Mouse (Mus musculus) liver, adult 2 months (tissue): ENCODE measurements around the gene Phc1. TPM values are rescaled to one million over a fixed set of nuclear protein-coding genes. Genes with fewer than 3 reads are reported as not detected.

Experiments used
- DNase-seq: peaks from one replicate; pipeline ENCODE4 v3.0.0-alpha.2; 2011; ENCODE audit warnings: low read depth, low spot score; ENCODE audit errors: extremely low read depth
- H3K27ac ChIP-seq: fragments of 200-500 bp; replicated peaks from 2 replicates; pipeline ENCODE4 v1.5.1; 2012; ENCODE audit warnings: low read depth, mild to moderate bottlenecking, control low read depth, inconsistent platforms, low read length; ENCODE audit not compliant: insufficient read depth
- H3K27me3 ChIP-seq: fragments of 200-500 bp; 2 replicates; pipeline ENCODE4 v1.6.1; 2012; ENCODE audit warnings: mild to moderate bottlenecking, moderate library complexity, low read length, inconsistent platforms; ENCODE audit not compliant: control insufficient read depth, insufficient read depth
- H3K36me3 ChIP-seq: fragments of 200-500 bp; 2 replicates; pipeline ENCODE4 v1.6.1; 2012; ENCODE audit warnings: low read length, inconsistent platforms; ENCODE audit not compliant: control insufficient read depth, insufficient read depth
- H3K4me1 ChIP-seq: fragments of 200-500 bp; 2 replicates; pipeline ENCODE4 v1.6.1; 2011; ENCODE audit warnings: low read length; ENCODE audit not compliant: control insufficient read depth, insufficient read depth
- H3K4me3 ChIP-seq: fragments of 200-500 bp; 2 replicates; pipeline ENCODE4 v1.5.1; 2011; ENCODE audit warnings: low read depth, mild to moderate bottlenecking, control low read depth, low read length, moderate library complexity; ENCODE audit not compliant: insufficient read depth
- H3K79me2 ChIP-seq: fragments of 200-500 bp; 2 replicates; pipeline ENCODE4 v1.6.1; 2012; ENCODE audit warnings: inconsistent platforms, mild to moderate bottlenecking, low read length, moderate library complexity; ENCODE audit not compliant: control insufficient read depth, insufficient read depth
- H3K9ac ChIP-seq: fragments of 200-500 bp; 2 replicates; pipeline ENCODE4 v1.6.1; 2012; ENCODE audit warnings: low read depth, mild to moderate bottlenecking, control low read depth, inconsistent platforms, low read length
- CTCF ChIP-seq: fragments of 200-500 bp; IDR thresholded peaks from 2 replicates; pipeline ENCODE4 v1.5.1; 2011; ENCODE audit warnings: low read depth, low read length, control low read depth
- POLR2A ChIP-seq: fragments of 200-500 bp; IDR thresholded peaks from 2 replicates; pipeline ENCODE4 v1.6.1; 2011; ENCODE audit warnings: low read length, control low read depth; ENCODE audit not compliant: insufficient read depth; ENCODE audit errors: extremely low read depth
- WGBS: fragments of 180-500 bp; shearing (Covaris S2); methylation state at CpG from one replicate; pipeline ENCODE4 v1.1.7; 2018; 5-methylcytosine and 5-hydroxymethylcytosine counted together
- polyA plus RNA-seq: library from polyadenylated mRNA; depleted of rRNA; stranded (reverse); fragments of >200 nt; gene quantifications from 2 replicates; pipeline ENCODE4 v1.2.3, GENCODE M21; 2012
- total RNA-seq: library from RNA; depleted of rRNA; stranded (reverse); fragments of >200 nt; gene quantifications from 2 replicates; pipeline ENCODE4 v1.2.3, GENCODE M21; 2014

Phc1 gene
- total and polyA plus RNA-seq, 2 experiments, result 0.74 to 2.7 TPM

GRCm38 (mm10) chr6:122309446-122309960 lies 30.9 kb downstream of the Phc1 start:
- Histone ChIP-seq H3K27me3 (no peaks in the 10 kb centered on the region), H3K27ac (no peak overlapping the region; the same call in 1 of the 2 replicates), H3K4me1 (peaks cover 8% of the 10 kb centered on the region; the same call in 1 of the 2 replicates), H3K4me3 (peak overlapping the region; percentile 71), H3K9ac (peak overlapping the region; percentile 73), H3K79me2 (peaks cover 6% of the 10 kb centered on the region; the same call in 1 of the 2 replicates), H3K36me3 (peaks cover 21% of the 10 kb centered on the region)
- WGBS, result under 1% methylated on average over 11 of the region's 11 CpGs
- no peak for TF ChIP-seq CTCF
- TF ChIP-seq POLR2A, result no peak
- DNase-seq, result peak; percentile 23

- TF ChIP-seq CTCF, result peak; percentile 89
- TF ChIP-seq POLR2A, result peak; percentile 60; the same call in 1 of the 2 replicates
- Histone ChIP-seq H3K9ac (peak within 1 kb of the TSS; percentile 73), H3K4me3 (peak within 1 kb of the TSS; percentile 71), H3K27ac (peak within 1 kb of the TSS; percentile 40), H3K79me2 (peaks cover 6% of the 10 kb centered on the region; the same call in 1 of the 2 replicates), H3K27me3 (no peaks in the 10 kb centered on the region), H3K4me1 (peaks cover 8% of the 10 kb centered on the region; the same call in 1 of the 2 replicates), H3K36me3 (peaks cover 14% of the 10 kb centered on the region; the same call in 1 of the 2 replicates)
- WGBS, result under 1% methylated on average over 49 of the region's 49 CpGs
- peak; percentile 99 for DNase-seq
These were observed 31.6 kb downstream of the Phc1 start, which contains the start of gene M6pr for GRCm38 (mm10) chr6:122308505-122309393. Gene M6pr (plus strand): TSS chr6:122308720.

- no peak overlapping the region for H3K9ac ChIP-seq
- no peak for DNase-seq
- peaks cover 6% of the 10 kb centered on the region; the same call in 1 of the 2 replicates for H3K79me2 ChIP-seq
- WGBS, result 78% methylated on average over 6 of the region's 6 CpGs
- peaks cover 9% of the 10 kb centered on the region; the same call in 1 of the 2 replicates for H3K36me3 ChIP-seq
- peaks cover 8% of the 10 kb centered on the region; the same call in 1 of the 2 replicates for H3K4me1 ChIP-seq
- H3K27me3 ChIP-seq, result no peaks in the 10 kb centered on the region
- no peak overlapping the region for H3K27ac ChIP-seq
- TF ChIP-seq POLR2A (no peak), CTCF (no peak)
- no peak overlapping the region for H3K4me3 ChIP-seq
These were observed 32.2 kb downstream of the Phc1 start for GRCm38 (mm10) chr6:122308136-122308504.

GRCm38 (mm10) chr6:122306707-122307106 lies 33.7 kb downstream of the Phc1 start:
- no peak for DNase-seq
- H3K4me3 ChIP-seq, result no peak overlapping the region
- 88% methylated on average over 4 of the region's 4 CpGs for WGBS
- no peaks in the 10 kb centered on the region for H3K36me3 ChIP-seq
- H3K9ac ChIP-seq, result no peak overlapping the region
- peaks cover 6% of the 10 kb centered on the region; the same call in 1 of the 2 replicates for H3K79me2 ChIP-seq
- no peaks in the 10 kb centered on the region for H3K27me3 ChIP-seq
- no peak overlapping the region for H3K27ac ChIP-seq
- TF ChIP-seq CTCF, result no peak
- TF ChIP-seq POLR2A, result no peak
- H3K4me1 ChIP-seq, result peaks cover 8% of the 10 kb centered on the region; the same call in 1 of the 2 replicates

GRCm38 (mm10) chr6:122304790-122305555 lies 35.4 kb downstream of the Phc1 start:
- no peaks in the 10 kb centered on the region for H3K27me3 ChIP-seq
- no peak overlapping the region for H3K4me3 ChIP-seq
- no peaks in the 10 kb centered on the region for H3K4me1 ChIP-seq
- H3K9ac ChIP-seq, result no peak overlapping the region
- no peak for DNase-seq
- 79% methylated on average over 12 of the region's 12 CpGs for WGBS
- TF ChIP-seq POLR2A (no peak), CTCF (no peak)
- no peak overlapping the region for H3K27ac ChIP-seq
- H3K36me3 ChIP-seq, result no peaks in the 10 kb centered on the region
- H3K79me2 ChIP-seq, result peaks cover 3% of the 10 kb centered on the region; the same call in 1 of the 2 replicates
